Mouse (Mus musculus) limb, embryonic 14.5 days (tissue): Measurements from ENCODE around the gene Pcbd2. TPM values are rescaled to one million over a fixed set of nuclear protein-coding genes. Genes with fewer than 3 reads are reported as not detected.

ENCODE experiments used
- ATAC-seq: fragments of 200-750 bp; cut with Nextera tagmentation; 2 replicates; pipeline ENCODE4 v1.8.0; 2017; ENCODE audit warnings: low read depth, moderate number of reproducible peaks, moderate TSS enrichment; ENCODE audit not compliant: low FRiP score
- DNase-seq: peaks from one replicate; pipeline ENCODE4 v3.0.0-alpha.2; 2015; ENCODE audit warnings: low spot score
- H3K27ac ChIP-seq: fragments of 300-500 bp; sonication (generic); replicated peaks from 2 replicates; pipeline ENCODE4 v1.5.1; 2014; ENCODE audit warnings: low read depth, mild to moderate bottlenecking, low read length, moderate library complexity, mixed read lengths
- H3K27me3 ChIP-seq: fragments of 300-500 bp; sonication (generic); 2 replicates; pipeline ENCODE4 v1.6.1; 2014; ENCODE audit warnings: low read length, mixed read lengths; ENCODE audit not compliant: control insufficient read depth, insufficient read depth
- H3K36me3 ChIP-seq: fragments of 300-500 bp; sonication (generic); 2 replicates; pipeline ENCODE4 v1.6.1; 2014; ENCODE audit warnings: mild to moderate bottlenecking, low read length, moderate library complexity, mixed read lengths; ENCODE audit not compliant: control insufficient read depth, insufficient read depth
- H3K4me1 ChIP-seq: fragments of 300-500 bp; sonication (generic); 2 replicates; pipeline ENCODE4 v1.6.1; 2014; ENCODE audit warnings: antibody characterized with exemption, low read length, mixed read lengths; ENCODE audit not compliant: control insufficient read depth, insufficient read depth
- H3K4me2 ChIP-seq: fragments of 300-500 bp; sonication (generic); replicated peaks from 2 replicates; pipeline ENCODE4 v1.6.1; 2014; ENCODE audit warnings: low read depth, mild to moderate bottlenecking, low read length, moderate library complexity; ENCODE audit not compliant: severe bottlenecking
- H3K4me3 ChIP-seq: fragments of 300-500 bp; sonication (generic); replicated peaks from 2 replicates; pipeline ENCODE4 v1.5.1; 2014; ENCODE audit warnings: low read length
- H3K9ac ChIP-seq: fragments of 300-500 bp; sonication (generic); 2 replicates; pipeline ENCODE4 v1.6.1; 2014; ENCODE audit warnings: mild to moderate bottlenecking, low read depth, low read length, moderate library complexity; ENCODE audit not compliant: severe bottlenecking
- H3K9me3 ChIP-seq: fragments of 300-500 bp; sonication (generic); 2 replicates; pipeline ENCODE4 v1.6.1; 2016; ENCODE audit warnings: low read length; ENCODE audit not compliant: control insufficient read depth
- POLR2A ChIP-seq: fragments of 200-500 bp; IDR thresholded peaks from 2 replicates; pipeline ENCODE4 v1.8.0; 2012; ENCODE audit warnings: inconsistent platforms, mild to moderate bottlenecking, moderate library complexity, borderline replicate concordance; ENCODE audit not compliant: insufficient read depth, insufficient read length; ENCODE audit errors: extremely low read depth
- WGBS: fragments of 180-500 bp; shearing (Covaris S2); extraction: QIAGEN DNeasy Blood & Tissue Kit; methylation state at CpG from one replicate; pipeline ENCODE4 v1.1.7; 2014; 5-methylcytosine and 5-hydroxymethylcytosine counted together
- polyA plus RNA-seq, 2 experiments: library from polyadenylated mRNA; depleted of rRNA in 1 of 2; stranded (reverse) in 1 of 2; unstranded in 1 of 2; fragments of >200 nt; fragmentation: Nextera tagmentation in 1 of 2; extraction: Ambion mirVana in 1 of 2; gene quantifications; 2 replicates each; pipeline versions ENCODE4 v1.2.1 to v1.2.3; 2012 to 2014

Gene Pcbd2
- polyA plus RNA-seq, 2 experiments, result 40.9 to 41.7 TPM

DNA sequence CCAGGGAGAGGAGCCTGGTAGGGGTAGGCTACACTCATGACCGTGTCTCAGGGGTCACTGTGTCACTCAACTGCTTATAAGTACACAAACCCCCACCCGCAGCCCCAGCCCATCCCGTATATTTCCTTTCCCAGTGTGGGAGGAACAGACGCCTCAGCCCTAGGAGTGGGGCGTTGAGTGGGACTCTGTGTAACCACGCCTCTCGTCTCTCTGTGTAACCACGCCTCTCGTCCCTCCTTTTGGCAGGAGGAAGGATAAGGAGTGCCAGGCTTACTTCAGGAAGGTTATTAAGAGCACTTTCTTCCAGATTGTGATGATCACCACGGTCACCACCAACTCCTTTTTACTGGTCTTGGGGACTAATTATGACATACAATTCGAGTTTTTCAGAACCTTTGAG, 59.0 kb downstream of the Pcbd2 start:
- H3K4me2 ChIP-seq, result no peak overlapping the region
- 69% methylated on average over 11 of the region's 11 CpGs for WGBS
- TF ChIP-seq POLR2A, result no peak

DNA sequence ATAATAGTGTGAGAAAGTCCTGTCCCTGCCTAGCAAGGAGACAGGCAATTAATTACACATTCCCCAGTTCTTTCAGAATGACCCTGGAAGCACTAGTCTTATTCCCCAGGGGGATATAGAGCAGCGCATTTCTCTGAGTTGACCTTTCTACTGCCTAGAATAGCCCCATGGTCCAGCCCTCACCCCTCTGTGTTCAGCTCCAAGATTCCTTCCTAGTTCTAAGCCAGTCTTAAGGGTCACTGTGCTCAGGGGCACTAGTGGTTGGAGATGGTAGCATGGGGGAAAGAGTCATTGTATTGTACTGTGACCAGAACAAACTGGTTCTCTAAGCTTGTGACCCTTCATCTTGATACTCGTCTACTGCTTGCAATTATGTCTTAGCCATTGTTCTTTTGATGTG, 74.1 kb downstream of the Pcbd2 start:
- TF ChIP-seq POLR2A, result no peak

More for the DNA sequence above, 59.0 kb downstream of the Pcbd2 start:
- Histone ChIP-seq H3K27me3 (no peaks in the 10 kb centered on the region), H3K9ac (no peak overlapping the region), H3K27ac (no peak overlapping the region), H3K4me1 (no peaks in the 10 kb centered on the region), H3K4me3 (no peak overlapping the region), H3K9me3 (no peaks in the 10 kb centered on the region), H3K36me3 (no peaks in the 10 kb centered on the region)
- DNase-seq (no peak), ATAC-seq (no peak)

DNA sequence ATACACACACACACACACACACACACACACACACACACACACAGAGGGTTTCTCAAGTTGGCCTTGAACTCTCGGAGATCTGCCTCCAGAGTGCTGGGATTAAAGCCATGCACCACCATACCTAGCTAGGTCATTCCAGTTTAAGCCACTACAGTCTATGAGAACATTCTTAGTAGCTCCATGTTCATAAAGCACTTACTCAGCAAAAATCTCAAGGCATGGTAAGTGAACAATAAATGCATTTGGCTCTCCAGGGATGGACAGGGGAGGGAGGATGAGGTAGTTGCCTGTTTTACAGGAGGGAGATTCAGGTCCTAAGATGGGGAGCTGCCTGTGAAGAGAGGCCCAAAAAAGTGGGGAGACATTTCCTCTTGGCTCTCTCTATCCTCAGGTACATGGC, 76.8 kb downstream of the Pcbd2 start:
- no peak overlapping the region for H3K4me3 ChIP-seq
- H3K4me2 ChIP-seq, result no peak overlapping the region
- H3K27me3 ChIP-seq, result no peaks in the 10 kb centered on the region
- no peaks in the 10 kb centered on the region for H3K4me1 ChIP-seq
- no peak for ATAC-seq
- no peaks in the 10 kb centered on the region for H3K36me3 ChIP-seq
- TF ChIP-seq POLR2A, result no peak
- 95% methylated on average over 1 of the region's 1 CpGs for WGBS
- H3K9me3 ChIP-seq, result 0 out of 2 replicates have a peak, but pooled peaks cover 7% of the 10 kb centered on the region
- H3K27ac ChIP-seq, result no peak overlapping the region
- H3K9ac ChIP-seq, result no peak overlapping the region
- DNase-seq, result no peak

More for the DNA sequence above, 74.1 kb downstream of the Pcbd2 start:
- no peaks in the 10 kb centered on the region for H3K27me3 ChIP-seq
- no peak overlapping the region for H3K4me3 ChIP-seq
- no peak overlapping the region for H3K9ac ChIP-seq
- no peak for ATAC-seq
- H3K36me3 ChIP-seq, result no peaks in the 10 kb centered on the region
- H3K4me1 ChIP-seq, result no peaks in the 10 kb centered on the region
- no peak for DNase-seq
- H3K27ac ChIP-seq, result no peak overlapping the region
- 0 out of 2 replicates have a peak, but pooled peaks cover 7% of the 10 kb centered on the region for H3K9me3 ChIP-seq
- 79% methylated on average over 2 of the region's 2 CpGs for WGBS
- no peak overlapping the region for H3K4me2 ChIP-seq

DNA sequence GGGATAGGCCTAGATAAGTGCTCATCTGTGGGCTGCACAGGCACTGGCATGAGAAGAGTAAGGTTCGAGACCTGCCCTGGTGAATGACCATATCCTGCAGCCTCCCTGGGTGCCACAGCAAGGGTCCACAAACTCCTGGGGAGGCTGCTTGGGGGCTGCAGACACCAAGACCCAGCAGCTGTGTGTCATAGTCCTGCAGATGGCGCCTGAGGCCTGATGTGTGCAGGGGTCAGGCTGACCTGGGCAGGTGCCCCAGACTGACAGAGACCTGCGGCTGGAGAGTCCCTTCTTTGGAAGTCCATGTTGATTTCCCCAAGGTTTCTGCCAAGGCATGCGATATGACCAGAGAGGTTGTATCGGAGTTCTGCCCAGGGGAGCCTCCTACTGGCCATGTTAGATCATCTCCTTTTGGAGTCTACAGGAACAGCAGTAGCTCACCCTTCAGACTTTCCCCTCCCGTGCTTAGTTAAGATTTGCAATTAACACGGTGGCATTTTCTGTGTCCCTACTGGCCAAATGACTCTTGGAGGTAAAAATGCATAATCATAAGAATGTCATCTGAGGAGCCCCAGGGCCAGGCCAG, 82.0 kb downstream of the Pcbd2 start:
- DNase-seq (no peak), ATAC-seq (no peak)
- Histone ChIP-seq H3K27ac (no peak overlapping the region), H3K4me2 (no peak overlapping the region), H3K27me3 (no peaks in the 10 kb centered on the region), H3K4me1 (peaks cover 13% of the 10 kb centered on the region), H3K9ac (no peak overlapping the region), H3K4me3 (no peak overlapping the region), H3K36me3 (no peaks in the 10 kb centered on the region), H3K9me3 (no peaks in the 10 kb centered on the region)
- WGBS, result 57% methylated on average over 7 of the region's 7 CpGs
- no peak for TF ChIP-seq POLR2A

DNA sequence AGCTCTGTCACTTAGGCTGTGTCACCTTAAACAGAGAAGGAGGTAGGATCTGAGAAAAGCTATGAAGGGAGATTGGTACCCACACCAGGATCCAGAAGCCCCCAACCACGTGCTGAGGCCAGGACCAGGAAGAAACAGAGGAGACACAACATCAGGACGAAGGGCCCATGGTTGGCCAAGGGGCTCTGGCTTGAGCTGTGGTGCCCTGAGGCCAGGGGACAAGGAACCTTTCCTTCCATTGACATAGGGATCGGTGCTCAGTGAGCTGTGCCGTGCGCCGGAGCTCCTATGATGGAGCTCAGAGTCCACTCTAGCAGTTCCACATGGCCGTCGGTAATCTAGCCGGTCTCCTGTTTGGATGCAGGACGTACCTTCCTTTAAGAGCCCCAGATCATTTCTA, 82.5 kb downstream of the Pcbd2 start:
- H3K4me3 ChIP-seq, result no peak overlapping the region
- no peak overlapping the region for H3K27ac ChIP-seq
- DNase-seq (no peak), ATAC-seq (no peak)
- TF ChIP-seq POLR2A, result no peak
- no peaks in the 10 kb centered on the region for H3K27me3 ChIP-seq
- no peaks in the 10 kb centered on the region for H3K9me3 ChIP-seq
- WGBS, result 90% methylated on average over 10 of the region's 10 CpGs
- H3K9ac ChIP-seq, result no peak overlapping the region
- H3K36me3 ChIP-seq, result no peaks in the 10 kb centered on the region
- H3K4me2 ChIP-seq, result no peak overlapping the region
- peaks cover 13% of the 10 kb centered on the region for H3K4me1 ChIP-seq
